Mouse (Mus musculus) left cerebral cortex, adult 2 months (tissue): ENCODE data around the gene Usp53. TPM values are rescaled to one million over a fixed set of nuclear protein-coding genes. Genes with fewer than 3 reads are reported as not detected.

Source experiments
- DNase-seq, 2 experiments: peaks; one replicate each; pipeline ENCODE4 v3.0.0; 2021 to 2022; ENCODE audit warnings: low spot score in 2 of 2, mixed read lengths in 1 of 2; ENCODE audit errors: extremely low spot score in 1 of 2
- H3K27ac ChIP-seq: fragments of 200-600 bp; 2 replicates; pipeline ENCODE4 v1.8.1; 2022
- H3K4me3 ChIP-seq: fragments of 200-600 bp; 2 replicates; pipeline ENCODE4 v1.8.1; 2022
- CTCF ChIP-seq: fragments of 200-600 bp; IDR thresholded peaks from 2 replicates; pipeline ENCODE4 v1.8.1; 2022; ENCODE audit warnings: antibody characterized with exemption, mild to moderate bottlenecking, moderate library complexity
- intact Hi-C: fragments of 180-260 bp; cut with DNase I; formaldehyde crosslinking; loops from one replicate; pipeline ENCODE4 v1.15.1; 2025
- microRNA-seq, 2 experiments: library from miRNA; unstranded; fragments of <30 nt; microRNA quantifications; one replicate each; pipeline ENCODE4 v1.2.0; 2021
- total RNA-seq, 2 experiments: library from RNA; stranded (reverse); gene quantifications; 2 replicates each; pipeline ENCODE4 v1.2.3; 2021

Gene Usp53
- total RNA-seq, 2 experiments from 2014 or later: 27.9 to 39.1 TPM

DNA sequence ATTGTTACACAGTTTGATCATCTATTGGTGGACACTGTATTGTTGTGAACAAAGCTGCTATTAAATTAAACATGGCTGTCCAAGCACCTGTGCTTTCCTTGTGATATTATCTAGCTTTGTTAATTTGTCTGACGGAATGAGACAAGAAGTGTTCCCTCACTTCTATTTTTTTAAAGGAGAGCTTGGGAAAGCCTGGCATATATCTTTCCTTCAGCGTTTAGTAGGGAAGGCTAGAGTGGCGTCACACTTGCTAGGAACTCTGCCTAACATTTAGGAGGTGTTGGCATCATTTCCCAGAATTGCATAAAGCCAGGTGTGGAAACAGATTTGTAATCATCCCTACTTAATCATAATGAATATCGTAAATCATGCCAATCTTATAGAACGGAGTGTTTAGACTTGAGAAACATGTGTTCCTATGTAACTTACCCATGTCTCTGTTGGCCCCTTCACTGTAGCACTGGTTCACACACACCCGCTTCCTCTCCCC, 68.1 kb downstream of the Usp53 start:
- no peak for TF ChIP-seq CTCF
- intact Hi-C loops: no loop called here
- no peak for DNase-seq
- Histone ChIP-seq H3K4me3 (no peak overlapping the region), H3K27ac (no peak overlapping the region)

DNA sequence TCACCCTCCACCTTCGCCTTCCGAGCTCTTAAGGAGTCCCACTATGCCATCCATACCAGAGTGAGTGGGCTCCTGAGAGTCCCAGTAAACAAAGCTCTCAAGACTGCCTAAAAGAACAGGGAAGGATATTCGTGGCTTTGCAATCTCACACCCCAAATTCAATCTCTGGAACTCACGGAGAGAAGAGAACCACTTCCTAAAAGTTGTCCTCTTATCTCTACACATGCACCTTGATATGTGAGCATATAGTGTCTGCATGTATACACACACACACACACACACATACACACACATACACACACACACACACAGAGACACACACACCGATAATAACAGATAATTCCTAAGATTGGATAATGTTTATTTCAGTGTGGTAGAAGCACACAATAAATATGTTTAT, 68.8 kb downstream of the Usp53 start:
- no peak for DNase-seq
- TF ChIP-seq CTCF: no peak
- no peak overlapping the region for H3K4me3 ChIP-seq
- H3K27ac ChIP-seq: no peak overlapping the region
- intact Hi-C loops: no loop called here

DNA sequence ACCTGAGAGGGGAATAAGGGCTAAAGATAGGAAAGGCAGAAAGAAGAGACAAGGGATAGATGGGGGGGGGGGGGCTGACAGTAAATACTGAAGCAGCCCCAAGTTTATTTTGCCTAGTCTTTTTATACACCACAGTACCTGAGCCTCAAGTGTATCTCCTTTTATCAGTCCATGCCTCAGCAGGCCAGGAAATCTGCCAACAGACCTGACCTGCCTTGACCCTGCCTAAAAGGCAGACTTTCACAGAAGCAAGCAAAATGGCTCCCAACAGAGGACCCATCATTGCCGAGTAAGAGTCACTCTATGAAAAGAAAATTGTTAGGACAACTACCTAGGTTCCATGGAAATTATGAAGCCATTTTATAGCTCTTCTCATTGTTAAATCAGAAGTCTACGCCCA, 76.5 kb downstream of the Usp53 start:
- Histone ChIP-seq H3K27ac (no peak overlapping the region), H3K4me3 (no peak overlapping the region)
- intact Hi-C loops: no loop called here
- no peak for TF ChIP-seq CTCF
- no peak for DNase-seq

DNA sequence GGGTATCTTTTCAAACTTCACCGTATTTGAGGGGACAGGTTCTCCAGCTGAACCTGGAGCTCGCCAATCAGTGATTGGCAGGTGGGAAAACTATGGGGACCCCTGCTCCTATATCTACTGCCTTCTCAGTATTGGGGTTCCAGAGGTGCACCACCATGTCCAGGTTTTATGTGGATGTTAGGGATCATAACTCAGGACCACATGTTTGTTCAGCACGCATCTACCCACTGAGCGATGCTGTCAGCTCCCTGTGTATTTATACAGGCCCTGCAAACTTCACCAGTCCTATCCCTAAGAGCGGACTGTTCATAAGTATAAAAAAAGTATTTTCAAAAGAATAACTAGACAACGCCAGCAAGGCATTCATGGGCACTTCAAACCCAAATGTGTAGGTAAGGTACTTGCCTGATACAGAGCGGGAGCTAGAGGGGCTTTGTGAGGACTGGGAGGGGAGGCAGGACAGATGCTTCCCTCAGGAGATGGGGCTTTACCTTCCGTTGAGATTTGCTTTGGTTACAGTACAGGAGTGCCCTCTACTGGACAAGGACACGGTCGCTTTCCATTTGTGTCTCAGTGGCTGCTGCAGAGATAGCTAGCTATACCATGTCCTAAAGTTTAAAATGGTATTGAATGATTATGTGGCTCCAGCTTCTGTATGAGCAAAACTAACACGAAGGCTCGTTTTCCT, 80.4 kb downstream of the Usp53 start:
- Histone ChIP-seq H3K27ac (no peak overlapping the region), H3K4me3 (no peak overlapping the region)
- peak; percentile 23 to 39 for DNase-seq
- intact Hi-C loops: loop anchor here (1.0 to 5.0 kb wide), 3 partner anchors 117 to 255 kb away; no protein-coding TSS in a partner anchor
- TF ChIP-seq CTCF: peak; percentile 84

DNA sequence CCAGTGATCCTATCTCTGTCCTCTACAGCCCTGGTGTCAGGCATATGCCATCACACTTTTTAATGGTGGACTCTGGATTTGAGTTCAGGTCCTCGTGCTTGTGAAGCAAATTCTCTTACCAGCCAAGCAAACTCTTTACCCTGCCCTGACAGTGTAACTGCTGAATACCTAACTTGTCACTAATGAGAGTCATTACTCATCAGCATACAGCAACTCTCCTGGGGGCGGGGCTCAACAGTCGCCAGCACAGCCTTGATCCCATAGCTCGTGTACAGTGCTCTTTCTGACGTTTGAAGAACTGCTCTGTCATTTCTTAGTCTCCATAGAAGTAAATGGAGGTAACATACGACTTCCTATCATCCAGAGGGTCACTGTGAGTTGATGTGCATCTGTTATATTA, 86.1 kb downstream of the Usp53 start:
- DNase-seq: no peak
- no peak for TF ChIP-seq CTCF
- intact Hi-C loops: no loop called here
- Histone ChIP-seq H3K27ac (no peak overlapping the region), H3K4me3 (no peak overlapping the region)

DNA sequence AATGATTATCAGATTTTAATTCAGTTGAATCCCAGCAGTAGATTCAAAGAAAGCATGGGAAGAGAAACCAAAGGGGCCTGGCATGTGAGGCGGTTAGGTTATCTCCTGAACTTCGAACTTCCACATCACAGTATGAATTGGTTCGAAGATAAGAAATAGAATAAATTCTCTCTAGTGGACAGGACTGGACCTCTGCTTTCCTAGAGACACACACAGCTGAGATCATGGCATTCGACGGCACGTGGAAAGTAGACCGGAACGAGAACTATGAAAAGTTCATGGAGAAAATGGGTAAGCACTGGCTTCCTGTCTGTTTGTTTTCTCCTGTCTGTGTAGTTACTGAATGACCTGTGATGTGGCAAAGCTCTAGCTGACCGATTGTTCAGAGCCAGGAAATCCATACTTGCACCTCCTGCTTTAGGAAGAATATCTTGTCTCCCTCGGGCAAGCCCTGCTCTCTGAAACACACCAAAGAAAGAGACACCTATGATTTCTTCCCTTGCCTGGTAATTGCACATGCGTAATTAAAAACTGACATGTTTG, 89.0 kb downstream of the Usp53 start:
- no peak overlapping the region for H3K27ac ChIP-seq
- TF ChIP-seq CTCF: no peak
- H3K4me3 ChIP-seq: no peak overlapping the region
- intact Hi-C loops: no loop called here
- no peak for DNase-seq

DNA sequence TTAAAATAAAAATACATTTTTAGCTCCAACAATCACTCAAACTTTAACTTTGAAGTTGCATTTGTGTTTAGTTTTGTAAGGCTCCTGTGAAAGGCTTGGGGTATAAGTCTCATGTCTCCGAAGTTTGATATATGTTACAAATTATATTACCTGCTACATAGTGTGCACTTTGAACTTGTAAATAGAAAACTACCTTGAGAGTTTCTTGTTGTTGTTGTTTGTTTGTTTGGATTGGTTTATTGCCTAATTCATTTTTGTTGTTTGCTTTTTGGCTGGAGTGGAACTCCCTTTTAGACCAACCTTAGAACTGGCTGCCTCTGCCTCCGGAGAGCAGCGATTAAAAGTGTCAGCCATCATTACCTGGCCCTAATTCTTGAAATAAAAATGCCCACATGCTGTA, 89.5 kb downstream of the Usp53 start, which contains the start of gene Fabp2:
Gene Fabp2, plus strand, starts transcription at position 301 of the 400 bp plus-strand sequence.
- Histone ChIP-seq H3K4me3 (no peak within 1 kb of the TSS), H3K27ac (no peak within 1 kb of the TSS)
- intact Hi-C loops: no loop called here
- DNase-seq: no peak
- no peak for TF ChIP-seq CTCF

DNA sequence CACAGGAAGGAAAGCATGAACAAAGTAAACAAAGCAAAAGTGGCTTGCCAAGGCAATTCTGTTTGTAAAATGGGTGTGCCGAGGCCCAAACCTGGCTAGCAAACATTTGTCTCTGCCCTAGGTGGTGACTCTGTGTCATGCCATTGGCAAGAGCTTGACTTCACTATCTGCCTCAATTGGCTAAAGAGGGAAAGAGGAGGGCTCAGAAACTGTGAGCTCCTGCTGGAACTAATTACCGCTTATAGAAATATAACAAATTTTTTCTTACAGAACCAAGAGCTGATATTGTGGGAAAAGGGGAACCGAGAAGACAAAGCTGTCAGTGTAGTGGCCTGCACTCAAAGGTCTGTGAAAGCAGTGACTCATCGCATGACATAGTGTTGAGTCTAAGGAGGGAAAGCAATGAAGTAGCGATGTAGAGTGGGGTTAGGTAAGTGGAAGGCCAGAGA, 95.9 kb downstream of the Usp53 start:
- DNase-seq: no peak
- no peak for TF ChIP-seq CTCF
- Histone ChIP-seq H3K27ac (no peak overlapping the region), H3K4me3 (no peak overlapping the region)
- intact Hi-C loops: no loop called here

DNA sequence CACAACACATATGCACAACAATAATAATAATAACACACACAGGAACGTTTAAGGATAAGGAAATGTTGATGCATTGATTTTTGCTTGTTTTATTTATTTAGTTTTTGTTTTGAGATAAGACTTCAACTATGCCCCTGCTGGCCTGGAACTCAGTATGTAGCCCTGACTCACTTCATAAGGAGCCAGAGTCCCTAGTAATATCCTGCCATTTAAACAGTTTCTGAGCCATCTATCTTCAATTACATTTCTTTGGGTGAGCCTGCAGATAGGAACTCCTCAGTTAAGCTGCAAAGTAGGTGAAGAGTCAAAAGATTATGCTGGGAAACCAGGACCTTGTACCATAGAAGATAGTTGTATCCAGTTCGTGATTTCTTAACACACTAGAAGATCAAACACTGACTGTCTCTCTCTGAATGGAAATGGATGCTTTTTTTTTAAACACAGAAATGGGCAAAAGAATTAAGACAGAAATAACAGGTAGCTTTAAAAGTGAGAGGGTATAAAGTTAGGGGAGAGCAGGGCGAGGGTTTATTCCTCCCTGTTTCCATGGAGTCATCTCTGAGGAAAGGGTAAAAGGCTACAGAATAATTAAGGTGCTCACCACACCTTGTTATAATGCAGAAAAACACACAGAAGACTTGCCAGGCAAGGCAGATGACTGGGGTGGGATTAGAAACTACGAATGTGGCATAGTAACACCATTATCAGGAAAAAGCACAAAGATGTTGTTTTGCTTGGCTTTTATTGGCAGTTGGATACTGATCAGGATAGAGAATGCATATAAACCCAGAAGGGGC, 96.6 kb downstream of the Usp53 start:
- TF ChIP-seq CTCF: no peak
- intact Hi-C loops: no loop called here
- H3K4me3 ChIP-seq: no peak overlapping the region
- DNase-seq: no peak
- no peak overlapping the region for H3K27ac ChIP-seq

Small RNA genes lying within 50 kb of the gene (microRNA-seq; reads per million reads assigned to microRNA genes)
- 0 reads per million in 2 experiments for gene Gm22066

Other genes with a start within 250 kb of the Usp53 start
- gene Fabp2, start 89.4 kb downstream of the Usp53 start, total RNA-seq: not detected
- not detected for gene Gm10959, start 65.2 kb downstream of the Usp53 start, total RNA-seq
- gene 1810037I17Rik, start 60.3 kb downstream of the Usp53 start, total RNA-seq: 10 to 100 TPM; 58.3 to 59.5 TPM
- not detected for gene Myoz2, start 50.5 kb upstream of the Usp53 start, total RNA-seq